Mouse (Mus musculus): Measurements from ENCODE around the gene Echdc1. TPM values are rescaled to one million over a fixed set of nuclear protein-coding genes. Genes with fewer than 3 reads are reported as not detected.

The Echdc1 gene
- total and polyA plus RNA-seq, 3 experiments = 19.3 to 60.5 (median 39.0) TPM

DNA sequence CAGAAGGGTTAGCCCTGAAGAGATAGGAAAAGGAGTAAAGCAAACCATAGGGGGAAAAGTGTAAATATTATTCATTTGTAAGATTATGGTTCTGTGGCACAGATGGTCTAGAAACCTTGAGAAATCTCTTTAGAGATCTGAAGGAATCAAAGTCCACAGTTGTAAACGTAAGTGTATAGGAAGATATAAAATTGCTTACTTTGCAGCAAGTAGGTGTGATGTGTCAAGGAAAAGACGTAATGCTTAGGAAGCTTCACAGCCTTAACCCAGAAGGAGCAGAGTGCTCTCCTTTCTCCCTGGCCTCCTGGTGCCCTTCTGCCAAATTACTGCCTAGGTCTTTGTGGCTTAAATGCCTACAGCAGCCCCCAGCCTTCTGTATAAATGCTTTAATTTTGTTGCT lies 11.9 kb downstream of the Echdc1 start:
- Histone ChIP-seq H3K4me3 (replicated peaks in 1 of 3; ENCODE audit: low read depth in 2 of 3, low read length in 2 of 3, poor library complexity in 1 of 3) (no peak overlapping the region), H3K27me3 (replicated peaks) (no peaks in the 10 kb centered on the region), H3K79me2 (replicated peaks; ENCODE audit: control insufficient read depth, extremely low read depth, insufficient read depth, poor library complexity, severe bottlenecking) (no peaks in the 10 kb centered on the region), H3K9me3 (replicated peaks; ENCODE audit: low read length) (no peaks in the 10 kb centered on the region), H3K4me1 (ENCODE audit: control insufficient read depth in 1 of 2, insufficient read depth in 2 of 2) (no peaks in the 10 kb centered on the region), H3K9ac (ENCODE audit: insufficient read depth, low read depth) (no peak overlapping the region), H3K4me2 (ENCODE audit: insufficient read depth, low read depth, poor library complexity, severe bottlenecking) (no peak overlapping the region), H3K27ac (ENCODE audit: insufficient read depth, low read depth) (no peak overlapping the region), H3K36me3 (replicated peaks in 1 of 2; ENCODE audit: control insufficient read depth in 1 of 2, insufficient read depth in 1 of 2, low read length in 1 of 2) (peaks cover 0 to 21% of the 10 kb centered on the region in 2 experiments)
- in situ Hi-C loops (cut with MboI; ENCODE audit: low pct_ligation_motif_present, low pct_unique_long_range_greater_than_20kb, low sequenced_read_pairs) = no loop called here
- no peak for DNase-seq (ENCODE audit: extremely low read depth)
- dilution Hi-C loops (cut with MboI; ENCODE audit: extremely low pct_ligation_motif_present, extremely low pct_unique_long_range_greater_than_20kb, low sequenced_read_pairs) = no loop called here
- TF ChIP-seq USF2 (conservative IDR thresholded peaks at IDR 0.05; ENCODE audit: low read depth, low read length) = no peak

DNA sequence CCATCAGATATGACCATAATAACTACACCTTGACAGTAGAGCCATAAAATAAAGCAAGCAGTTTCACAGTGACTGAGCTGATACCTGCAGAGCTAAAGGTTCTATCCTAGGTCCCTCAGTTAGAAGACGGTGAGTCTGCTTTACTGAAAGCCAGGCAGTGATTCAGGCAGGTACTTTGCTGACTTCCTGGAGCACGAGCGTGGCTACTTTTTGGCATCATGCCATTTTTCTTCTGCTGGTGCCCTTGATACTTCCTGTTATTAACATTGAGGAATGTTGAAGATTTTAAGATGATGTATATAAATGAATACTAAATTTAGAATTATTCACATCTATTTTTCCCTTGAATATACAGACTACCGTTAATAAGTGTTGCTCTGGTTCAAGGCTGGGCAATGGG lies 20.9 kb downstream of the Echdc1 start:
- Histone ChIP-seq H3K36me3 (replicated peaks in 1 of 2; ENCODE audit: control insufficient read depth in 1 of 2, insufficient read depth in 1 of 2, low read length in 1 of 2) (peaks cover 5 to 38% of the 10 kb centered on the region in 2 experiments), H3K4me2 (ENCODE audit: insufficient read depth, low read depth, poor library complexity, severe bottlenecking) (no peak overlapping the region), H3K27me3 (replicated peaks) (no peaks in the 10 kb centered on the region), H3K79me2 (replicated peaks; ENCODE audit: control insufficient read depth, extremely low read depth, insufficient read depth, poor library complexity, severe bottlenecking) (no peaks in the 10 kb centered on the region), H3K4me3 (replicated peaks in 1 of 3; ENCODE audit: low read depth in 2 of 3, low read length in 2 of 3, poor library complexity in 1 of 3) (no peak overlapping the region), H3K9ac (ENCODE audit: insufficient read depth, low read depth) (no peak overlapping the region), H3K9me3 (replicated peaks; ENCODE audit: low read length) (no peaks in the 10 kb centered on the region), H3K27ac (ENCODE audit: insufficient read depth, low read depth) (no peak overlapping the region), H3K4me1 (ENCODE audit: control insufficient read depth in 1 of 2, insufficient read depth in 2 of 2) (no peaks in the 10 kb centered on the region)
- TF ChIP-seq E2F4 (IDR thresholded peaks at IDR 0.05; ENCODE audit: insufficient replicate concordance, low read depth, low read length) = no peak
- TF ChIP-seq MXI1 (IDR thresholded peaks at IDR 0.05; ENCODE audit: low read depth, low read length) = no peak
- no peak for TF ChIP-seq ZNF384 (IDR thresholded peaks at IDR 0.05; ENCODE audit: low read depth, low read length)
- no peak for TF ChIP-seq NELFE (IDR thresholded peaks at IDR 0.05; ENCODE audit: low read depth, low read length)
- no peak for TF ChIP-seq GABPA (IDR thresholded peaks at IDR 0.05; ENCODE audit: insufficient replicate concordance, low read depth, low read length)
- no peak for TF ChIP-seq ETS1 (conservative IDR thresholded peaks at IDR 0.05; ENCODE audit: low read depth, low read length)
- TF ChIP-seq POLR2A (IDR thresholded peaks at IDR 0.05; ENCODE audit: low read depth, low read length) = no peak
- TF ChIP-seq JUND (conservative IDR thresholded peaks at IDR 0.05; ENCODE audit: low read depth, low read length) = no peak
- no peak for TF ChIP-seq CHD2 (IDR thresholded peaks at IDR 0.05; ENCODE audit: low read length)
- no peak for TF ChIP-seq USF1 (IDR thresholded peaks at IDR 0.05; ENCODE audit: low read depth, low read length)
- TF ChIP-seq TCF12 (IDR thresholded peaks at IDR 0.05; ENCODE audit: low read depth, low read length) = no peak
- no peak for TF ChIP-seq MEF2A (IDR thresholded peaks at IDR 0.05; ENCODE audit: borderline replicate concordance, low read depth, low read length)
- no peak for TF ChIP-seq NRF1 (IDR thresholded peaks at IDR 0.05; ENCODE audit: low read depth, low read length)
- TF ChIP-seq ELF1 (IDR thresholded peaks at IDR 0.05; ENCODE audit: low read depth, low read length) = no peak
- no peak for TF ChIP-seq TBP (conservative IDR thresholded peaks at IDR 0.05; ENCODE audit: low read depth, low read length)
- TF ChIP-seq ZKSCAN1 (IDR thresholded peaks at IDR 0.05; ENCODE audit: borderline replicate concordance, low read depth, low read length) = no peak
- no peak for TF ChIP-seq RAD21 (IDR thresholded peaks at IDR 0.05; ENCODE audit: low read depth, low read length)
- TF ChIP-seq SMC3 (IDR thresholded peaks at IDR 0.05; ENCODE audit: low read depth, low read length) = no peak
- no peak for DNase-seq (ENCODE audit: extremely low read depth)
- dilution Hi-C loops (cut with MboI; ENCODE audit: extremely low pct_ligation_motif_present, extremely low pct_unique_long_range_greater_than_20kb, low sequenced_read_pairs) (no loop called here), in situ Hi-C loops (cut with MboI; ENCODE audit: low pct_ligation_motif_present, low pct_unique_long_range_greater_than_20kb, low sequenced_read_pairs) (no loop called here)

All from CH12.LX (cell line).